In the genomic region with DNA sequence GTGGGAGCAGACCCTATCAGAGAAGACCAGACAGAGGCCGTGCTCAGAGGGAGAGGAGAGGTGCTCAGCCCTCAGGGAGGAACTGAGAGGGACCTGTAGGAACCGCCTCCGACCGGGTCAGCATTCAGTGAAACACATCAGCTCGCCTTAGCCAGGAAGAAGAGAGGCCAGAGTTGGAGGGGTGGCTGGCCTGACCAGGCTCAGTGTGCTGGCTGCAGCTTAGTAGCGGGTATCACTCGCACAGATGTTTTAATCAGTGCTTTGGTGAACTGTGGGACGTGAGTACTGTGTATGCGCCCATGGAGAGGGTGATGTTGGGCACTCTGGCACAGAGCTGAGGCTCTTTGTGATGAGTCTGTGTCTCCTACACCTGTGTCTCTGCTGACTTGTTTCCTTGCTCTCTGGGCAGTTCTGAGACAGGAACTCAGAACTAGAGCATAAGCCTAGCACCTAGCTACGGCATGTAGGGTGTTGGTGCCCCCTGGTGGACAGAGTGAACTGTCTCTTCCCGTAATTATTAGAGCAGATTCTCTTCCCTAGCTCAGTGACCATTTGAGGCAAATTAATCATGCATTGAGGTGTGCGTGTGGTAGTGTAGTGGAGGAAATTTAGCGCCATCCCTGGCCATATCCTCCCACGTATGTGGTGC, we compare ENCODE assay signal across 8 mouse cellular contexts. TPM values are rescaled to one million over a fixed set of nuclear protein-coding genes. Genes with fewer than 3 reads are reported as not detected.
DNase-seq lines count a peak whose midpoint lies in the region; ATAC-seq and TF ChIP-seq lines count a peak whose summit lies in the region.

No protein-coding gene starts in this region.

- H3K4me1 ChIP-seq in limb, embryonic 11.5 days (ENCODE audit: control insufficient read depth, insufficient read depth, low read length), result no peaks in the 10 kb centered on the region
- no peaks in the 10 kb centered on the region for H3K4me1 ChIP-seq in midbrain, embryonic 16.5 days (ENCODE audit: control insufficient read depth, insufficient read depth, low read length)
- no peaks in the 10 kb centered on the region for H3K4me1 ChIP-seq in spleen, adult 2 months (ENCODE audit: control insufficient read depth, insufficient read depth, insufficient read length)

- no peak overlapping the region for H3K4me2 ChIP-seq in limb, embryonic 11.5 days (ENCODE audit: low read depth, severe bottlenecking)
- no peak overlapping the region for H3K4me2 ChIP-seq in midbrain, embryonic 16.5 days (ENCODE audit: low read length)

- WGBS in limb, embryonic 11.5 days, result 48% methylated on average over 14 of the region's 14 CpGs
- WGBS in midbrain, embryonic 16.5 days, result 48% methylated on average over 14 of the region's 14 CpGs
- WGBS in spleen, adult 2 months, result 66% methylated on average over 14 of the region's 14 CpGs

- H3K27ac ChIP-seq in limb, embryonic 11.5 days (replicated peaks; ENCODE audit: low read depth, low read length), result no peak overlapping the region
- no peak overlapping the region for H3K27ac ChIP-seq in midbrain, embryonic 16.5 days (ENCODE audit: low read length)
- H3K27ac ChIP-seq in spleen, adult 2 months (ENCODE audit: insufficient read depth, low read length), result no peak overlapping the region

- peaks cover 15% of the 10 kb centered on the region for H3K36me3 ChIP-seq in limb, embryonic 11.5 days (ENCODE audit: control insufficient read depth, insufficient read depth, low read length)
- peaks cover 16% of the 10 kb centered on the region for H3K36me3 ChIP-seq in midbrain, embryonic 16.5 days (ENCODE audit: control insufficient read depth, insufficient read depth, low read length)
- H3K36me3 ChIP-seq in spleen, adult 2 months (ENCODE audit: control insufficient read depth, insufficient read depth, low read length), result no peaks in the 10 kb centered on the region

- no peak overlapping the region for H3K9ac ChIP-seq in limb, embryonic 11.5 days (ENCODE audit: low read length)
- H3K9ac ChIP-seq in midbrain, embryonic 16.5 days (ENCODE audit: low read depth, low read length), result no peak overlapping the region

- H3K9me3 ChIP-seq in limb, embryonic 11.5 days (ENCODE audit: control insufficient read depth, low read length), result no peaks in the 10 kb centered on the region
- no peaks in the 10 kb centered on the region for H3K9me3 ChIP-seq in midbrain, embryonic 16.5 days (replicated peaks; ENCODE audit: control insufficient read depth, low read length, poor library complexity, severe bottlenecking)

- TF ChIP-seq POLR2A in spleen, adult 2 months (IDR thresholded peaks at IDR 0.05; ENCODE audit: low read depth, low read length), result no peak

- peak; percentile 70 for DNase-seq in left cerebral cortex, adult 11 months (ENCODE audit: low spot score)
- DNase-seq in left cerebral cortex, adult 8-10 months (ENCODE audit: low spot score in 2 of 2), result no peak
- peak; percentile 78 for DNase-seq in embryo, embryonic 9.5 days (ENCODE audit: extremely low spot score)
- peak; percentile 96 for DNase-seq in heart, adult 11 months
- peak; percentile 70 for DNase-seq in kidney, adult 11 months
- DNase-seq in limb, embryonic 11.5 days (ENCODE audit: low spot score), result peak; percentile 90
- peak; percentile 57 to 79 for DNase-seq in spleen, adult 2 months (ENCODE audit: low read depth in 1 of 2, low spot score in 2 of 2)

- 0 out of 2 replicates have a peak, but pooled peaks have one; percentile 35 for ATAC-seq in limb, embryonic 11.5 days (ENCODE audit: insufficient number of reproducible peaks, low FRiP score, low TSS enrichment, low read depth)
- peak; percentile 55; the same call in 1 of the 2 replicates for ATAC-seq in midbrain, embryonic 16.5 days

- no peak overlapping the region for H3K4me3 ChIP-seq in limb, embryonic 11.5 days (ENCODE audit: low read depth, low read length)
- H3K4me3 ChIP-seq in midbrain, embryonic 16.5 days (ENCODE audit: low read depth, low read length), result no peak overlapping the region
- H3K4me3 ChIP-seq in spleen, adult 2 months (ENCODE audit: extremely low read depth, insufficient read depth, insufficient read length), result no peak overlapping the region

- peak; percentile 80; the same call in 1 of the 2 replicates for TF ChIP-seq CTCF in spleen, adult 2 months (IDR thresholded peaks at IDR 0.05; ENCODE audit: extremely low read depth, insufficient read depth, insufficient read length, insufficient replicate concordance)

- no peaks in the 10 kb centered on the region for H3K27me3 ChIP-seq in limb, embryonic 11.5 days (ENCODE audit: control insufficient read depth, insufficient read depth, low read length)
- H3K27me3 ChIP-seq in midbrain, embryonic 16.5 days (ENCODE audit: control insufficient read depth, insufficient read depth, low read depth, low read length), result no peaks in the 10 kb centered on the region
- H3K27me3 ChIP-seq in spleen, adult 2 months (ENCODE audit: control insufficient read depth, insufficient read depth, low read length), result no peaks in the 10 kb centered on the region

RNA-seq across cellular contexts. Expression of gene 4933428G20Rik, which starts 31.4 kb away (rescaled TPM):
- total RNA-seq in left cerebral cortex, adult 8-10 months (2022), result not detected
- polyA plus RNA-seq in limb, embryonic 11.5 days (2014; fragmentation: Nextera tagmentation; extraction: Ambion mirVana), result 0.13 TPM in 1 of 2 replicates, not detected in the other
- polyA plus RNA-seq in midbrain, embryonic 16.5 days (2015; fragmentation: Nextera tagmentation; extraction: Ambion mirVana), result 1.2 and 1.3 TPM in 2 replicates
- not detected in 2 replicates for polyA plus RNA-seq in spleen, adult 2 months (2012; rRNA removed)

RNA-seq across cellular contexts. Expression of gene Arhgap23, which starts 53.4 kb away (rescaled TPM):
- total RNA-seq in left cerebral cortex, adult 8-10 months (2022), result 10 to 100 TPM; 72.5 to 74.5 (median 73.4) TPM
- 3.8 and 4.2 TPM in 2 replicates for polyA plus RNA-seq in limb, embryonic 11.5 days (2014; fragmentation: Nextera tagmentation; extraction: Ambion mirVana)
- 8.6 and 9.6 TPM in 2 replicates for polyA plus RNA-seq in midbrain, embryonic 16.5 days (2015; fragmentation: Nextera tagmentation; extraction: Ambion mirVana)
- polyA plus RNA-seq in spleen, adult 2 months (2012; rRNA removed), result 39.7 and 50.2 TPM in 2 replicates

Comparison
In these comparisons a context has a peak if more than half of its experiments do, and no peak if none do; other contexts are left out.
1. DNase-seq: peak in left cerebral cortex, adult 11 months (single experiment), embryo, embryonic 9.5 days (single experiment), heart, adult 11 months (single experiment), kidney, adult 11 months (single experiment), limb, embryonic 11.5 days (single experiment) and spleen, adult 2 months (2 of 2); none in left cerebral cortex, adult 8-10 months (0 of 2).